Mouse (Mus musculus) neural tube, embryonic 15.5 days (tissue): Measurements from ENCODE around the gene Dhps. TPM values are rescaled to one million over a fixed set of nuclear protein-coding genes. Genes with fewer than 3 reads are reported as not detected.
"Not testable (repeated sequence)": the region's sequence is repeated elsewhere in the genome, so short reads cannot be mapped to it uniquely, and the experiment has no call there.

Source experiments
- ATAC-seq: fragments of 200-750 bp; cut with Nextera tagmentation; 2 replicates; pipeline ENCODE4 v1.8.0; 2017; ENCODE audit warnings: mild to moderate bottlenecking, moderate TSS enrichment, moderate library complexity; ENCODE audit not compliant: low FRiP score
- H3K27ac ChIP-seq: fragments of 300-500 bp; sonication (generic); replicated peaks from 2 replicates; pipeline ENCODE4 v1.5.1; 2015; ENCODE audit warnings: mild to moderate bottlenecking, inconsistent platforms
- H3K27me3 ChIP-seq: fragments of 300-500 bp; sonication (generic); replicated peaks from 2 replicates; pipeline ENCODE4 v1.6.1; 2015; ENCODE audit warnings: inconsistent platforms
- H3K36me3 ChIP-seq: fragments of 300-500 bp; sonication (generic); 2 replicates; pipeline ENCODE4 v1.6.1; 2015; ENCODE audit warnings: inconsistent platforms
- H3K4me1 ChIP-seq: fragments of 300-500 bp; sonication (generic); 2 replicates; pipeline ENCODE4 v1.6.1; 2015; ENCODE audit warnings: inconsistent platforms
- H3K4me2 ChIP-seq: fragments of 300-500 bp; sonication (generic); 2 replicates; pipeline ENCODE4 v1.6.1; 2015; ENCODE audit warnings: inconsistent platforms, mild to moderate bottlenecking, moderate library complexity
- H3K4me3 ChIP-seq: fragments of 300-500 bp; sonication (generic); replicated peaks from 2 replicates; pipeline ENCODE4 v1.5.1; 2015; ENCODE audit warnings: mild to moderate bottlenecking, inconsistent platforms
- H3K9ac ChIP-seq: fragments of 300-500 bp; sonication (generic); replicated peaks from 2 replicates; pipeline ENCODE4 v1.6.1; 2015; ENCODE audit warnings: mild to moderate bottlenecking, inconsistent platforms
- H3K9me3 ChIP-seq: fragments of 300-500 bp; sonication (generic); replicated peaks from 2 replicates; pipeline ENCODE4 v1.6.1; 2016; ENCODE audit warnings: inconsistent platforms
- WGBS: fragments of 180-500 bp; shearing (Covaris S2); methylation state at CpG from one replicate; pipeline ENCODE4 v1.1.7; 2015; ENCODE audit warnings: mixed read lengths; 5-methylcytosine and 5-hydroxymethylcytosine counted together
- microRNA-seq: library from miRNA; unstranded; fragments of <30 nt; microRNA quantifications from one replicate; pipeline ENCODE4, GENCODE M21; 2017
- polyA plus RNA-seq: library from polyadenylated mRNA; unstranded; fragments of >200 nt; fragmentation: Nextera tagmentation; extraction: Ambion mirVana; gene quantifications from 2 replicates; pipeline ENCODE4 v1.2.1, GENCODE M21; 2015

The Dhps gene
- polyA plus RNA-seq, 1 experiment from 2014 or later, result 117 TPM

DNA sequence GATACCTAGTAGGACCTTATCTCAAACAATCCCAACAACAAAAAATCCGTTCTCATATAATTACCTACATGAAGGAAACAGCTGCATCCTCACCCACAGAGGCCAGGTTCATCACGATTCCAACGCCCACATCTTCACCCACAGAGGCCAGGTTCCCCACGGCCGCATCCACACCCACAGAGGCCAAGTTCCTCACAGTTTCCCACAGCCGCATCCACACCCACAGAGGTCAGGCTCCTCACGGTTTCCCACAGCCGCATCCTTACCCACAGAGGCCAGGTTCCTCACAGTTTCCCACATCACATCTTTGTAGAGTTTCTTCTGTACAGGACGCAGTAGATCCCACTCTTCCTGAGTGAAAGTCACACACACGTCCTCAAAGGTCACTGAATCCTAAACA lies 41.7 kb downstream of the Dhps start:
- H3K4me2 ChIP-seq, result no peak overlapping the region
- H3K27me3 ChIP-seq, result no peaks in the 10 kb centered on the region
- H3K4me3 ChIP-seq, result no peak overlapping the region
- no peak overlapping the region for H3K27ac ChIP-seq
- no peak for ATAC-seq
- H3K9me3 ChIP-seq, result no peaks in the 10 kb centered on the region
- no peaks in the 10 kb centered on the region for H3K4me1 ChIP-seq
- WGBS, result 98% methylated on average over 10 of the region's 10 CpGs
- no peak overlapping the region for H3K9ac ChIP-seq
- peaks cover 45% of the 10 kb centered on the region for H3K36me3 ChIP-seq

DNA sequence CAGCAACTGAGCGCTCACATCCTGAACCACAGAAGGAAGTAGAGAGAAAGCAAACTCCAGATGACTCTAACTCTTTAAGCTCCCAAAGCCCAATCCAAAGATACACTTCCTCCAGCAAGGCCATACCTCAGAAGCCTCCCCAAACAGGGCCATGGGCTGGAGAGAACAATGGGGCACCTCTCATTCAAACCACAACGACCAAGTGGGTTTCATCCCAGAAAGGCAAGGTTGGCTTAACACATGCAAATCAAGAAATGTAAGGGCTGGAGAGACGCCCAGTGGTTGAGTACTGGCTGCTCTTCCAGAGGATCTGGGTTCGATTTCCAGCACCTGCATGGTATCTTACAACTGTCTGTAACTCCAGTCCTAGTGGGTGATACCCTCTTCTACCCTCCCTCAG lies 43.9 kb downstream of the Dhps start:
- Histone ChIP-seq H3K4me1 (peaks cover 6% of the 10 kb centered on the region; the same call in 1 of the 2 replicates), H3K27me3 (no peaks in the 10 kb centered on the region), H3K9ac (no peak overlapping the region), H3K27ac (no peak overlapping the region), H3K9me3 (no peaks in the 10 kb centered on the region), H3K36me3 (peaks cover 26% of the 10 kb centered on the region), H3K4me2 (no peak overlapping the region), H3K4me3 (no peak overlapping the region)
- no peak for ATAC-seq
- WGBS, result 77% methylated on average over 4 of the region's 4 CpGs

DNA sequence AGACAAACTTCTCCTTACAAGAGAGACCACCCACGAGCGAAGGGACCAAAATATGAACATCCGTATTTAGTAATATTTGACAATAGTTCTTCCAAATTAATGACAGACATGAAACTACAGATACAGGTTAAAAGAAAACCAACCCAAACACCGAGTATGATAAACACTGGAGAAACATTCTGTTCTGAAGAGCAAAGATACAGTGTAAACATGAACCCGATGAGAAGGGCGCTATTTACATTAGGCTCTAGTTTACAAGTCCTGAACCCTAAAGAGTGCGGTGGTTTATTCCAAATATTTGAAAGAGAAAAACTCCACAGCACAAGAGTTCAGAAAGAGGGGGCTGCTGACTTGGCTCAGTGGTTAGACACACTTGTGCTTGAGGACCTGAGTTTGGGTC lies 45.4 kb downstream of the Dhps start:
- Histone ChIP-seq H3K36me3 (peaks cover 12% of the 10 kb centered on the region), H3K4me3 (no peak overlapping the region), H3K9ac (no peak overlapping the region), H3K4me1 (peaks cover 6% of the 10 kb centered on the region; the same call in 1 of the 2 replicates), H3K4me2 (no peak overlapping the region), H3K27me3 (no peaks in the 10 kb centered on the region), H3K27ac (no peak overlapping the region), H3K9me3 (no peaks in the 10 kb centered on the region)
- ATAC-seq, result no peak
- WGBS, result 94% methylated on average over 7 of the region's 7 CpGs

DNA sequence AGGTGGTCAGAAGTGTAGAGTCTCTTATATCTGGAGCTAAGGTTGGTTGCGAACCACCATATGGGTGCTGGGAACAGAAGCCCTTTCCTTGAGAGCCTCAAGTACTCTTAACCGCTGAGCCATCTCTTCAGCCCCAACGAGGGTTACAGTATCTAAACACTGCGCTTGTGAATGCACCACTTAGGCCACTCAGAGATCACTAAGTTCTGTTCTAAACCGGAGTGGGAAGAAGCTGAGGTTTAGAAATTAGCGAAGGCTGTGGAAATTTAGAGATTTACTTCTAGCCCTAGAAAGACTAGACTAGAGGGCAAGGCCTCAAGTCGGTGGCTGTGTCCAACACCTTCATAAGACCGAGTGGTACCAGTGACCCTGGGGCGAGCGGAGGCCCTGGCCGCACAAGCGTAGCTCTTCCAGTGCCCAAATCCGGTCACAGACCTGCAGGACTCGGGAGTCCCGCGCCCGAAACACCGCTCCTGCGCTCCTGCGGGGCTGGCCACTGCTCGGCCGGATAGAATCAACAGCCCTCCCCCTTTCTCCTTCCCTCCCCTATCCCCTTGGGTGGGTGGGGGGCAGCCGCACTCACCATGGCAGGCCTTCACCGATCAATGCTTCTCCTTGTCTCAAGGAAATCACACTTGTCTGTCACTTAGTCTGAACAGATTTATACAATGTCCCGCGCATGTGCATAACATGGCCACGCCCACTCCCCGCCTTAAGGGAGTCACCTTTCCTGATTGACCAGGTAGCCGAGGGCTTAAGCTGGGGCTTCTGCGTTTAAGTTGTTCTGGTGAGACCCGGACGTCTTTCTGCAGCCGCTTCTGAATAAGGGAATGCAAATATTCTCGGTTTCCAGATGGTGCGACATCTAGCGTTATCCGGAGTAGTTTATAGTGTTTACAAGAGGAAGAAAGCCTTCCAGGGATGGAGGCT lies 47.8 kb downstream of the Dhps start:
- Histone ChIP-seq H3K9me3 (no peaks in the 10 kb centered on the region), H3K36me3 (peaks cover 3% of the 10 kb centered on the region; the same call in 1 of the 2 replicates), H3K4me3 (peak overlapping the region; percentile 60), H3K9ac (peak overlapping the region; percentile 65), H3K27ac (peak overlapping the region; percentile 63), H3K4me1 (peaks cover 6% of the 10 kb centered on the region; the same call in 1 of the 2 replicates), H3K4me2 (peak overlapping the region; percentile 64), H3K27me3 (no peaks in the 10 kb centered on the region)
- peak; percentile 94 for ATAC-seq
- WGBS, result 7% methylated on average over 37 of the region's 37 CpGs

DNA sequence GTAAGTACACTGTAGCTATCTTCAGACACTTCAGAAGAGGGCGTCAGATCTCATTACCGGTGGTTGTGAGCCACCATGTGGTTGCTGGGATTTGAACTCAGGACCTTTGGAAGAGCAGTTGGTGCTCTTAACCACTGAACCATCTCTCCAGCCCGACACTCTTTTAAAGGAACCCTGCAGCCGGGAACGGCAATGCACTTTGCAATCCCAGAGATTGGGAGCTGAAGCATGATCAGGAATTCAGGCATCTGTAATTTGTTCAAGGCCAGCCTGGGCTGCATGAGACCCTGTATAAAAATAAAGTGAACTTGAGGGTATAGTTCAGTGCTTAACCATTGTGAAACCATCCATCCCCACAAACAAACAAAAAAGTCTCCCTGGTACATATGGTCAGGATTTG lies 48.7 kb downstream of the Dhps start:
- not testable (repeated sequence) for H3K4me1 ChIP-seq, H3K4me2 ChIP-seq, H3K9me3 ChIP-seq, ATAC-seq, H3K4me3 ChIP-seq, H3K36me3 ChIP-seq, H3K27me3 ChIP-seq, H3K9ac ChIP-seq, H3K27ac ChIP-seq
- WGBS, result 83% methylated on average over 5 of the region's 5 CpGs

DNA sequence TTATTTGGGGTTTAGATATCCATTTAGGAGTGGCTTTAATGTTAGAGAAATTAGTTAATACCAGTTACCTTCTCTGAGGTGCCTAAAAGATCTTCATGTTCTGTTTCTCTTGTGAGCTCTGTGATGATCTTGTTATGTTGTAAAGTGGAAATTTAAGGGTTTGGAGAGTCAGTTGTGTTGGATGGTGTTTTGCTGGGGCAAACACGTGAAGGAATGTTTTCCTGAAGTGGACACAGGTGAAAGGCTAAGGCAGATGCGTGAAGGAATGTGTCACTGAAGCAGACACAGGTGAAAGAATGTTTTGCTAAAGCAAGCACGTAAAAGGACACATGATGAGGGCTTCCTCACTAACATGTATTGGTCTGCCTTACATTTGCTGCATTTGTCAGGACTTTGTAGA lies 51.4 kb downstream of the Dhps start, which contains the start of gene Zfp791:
Gene Zfp791 (minus strand): TSS at position 101 of the 400 bp plus-strand sequence.
- WGBS, result 84% methylated on average over 3 of the region's 3 CpGs
- H3K9me3 ChIP-seq, result no peaks in the 10 kb centered on the region

DNA sequence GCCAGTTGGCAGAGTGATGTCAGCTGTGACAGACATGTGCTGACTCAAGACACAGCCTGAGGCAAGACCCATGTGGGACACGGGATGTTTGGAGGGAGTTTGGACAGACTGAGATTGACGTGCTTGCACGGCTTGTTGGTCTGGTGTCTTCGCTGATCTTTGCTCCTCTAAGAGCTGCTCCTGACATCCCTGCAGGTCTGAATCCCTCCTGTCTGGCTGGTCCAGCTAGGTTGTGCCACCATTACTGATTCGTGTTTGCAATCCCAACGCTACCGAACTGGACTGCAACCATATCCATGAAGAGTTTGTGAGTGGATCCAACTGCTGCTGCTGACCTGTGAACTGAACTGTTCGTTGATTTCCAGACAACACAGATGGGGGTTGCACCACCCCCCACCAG lies 52.1 kb downstream of the Dhps start:
- Histone ChIP-seq H3K9me3 (no peaks in the 10 kb centered on the region), H3K27ac (no peak overlapping the region), H3K36me3 (no peaks in the 10 kb centered on the region), H3K4me2 (no peak overlapping the region), H3K4me3 (no peak overlapping the region), H3K9ac (no peak overlapping the region), H3K27me3 (no peaks in the 10 kb centered on the region), H3K4me1 (peaks cover 4% of the 10 kb centered on the region; the same call in 1 of the 2 replicates)
- ATAC-seq, result no peak
- 93% methylated on average over 8 of the region's 8 CpGs for WGBS

More for the DNA sequence above, 51.4 kb downstream of the Dhps start, which contains the start of gene Zfp791:
- Histone ChIP-seq H3K4me3 (no peak within 1 kb of the TSS), H3K36me3 (no peaks in the 10 kb centered on the region), H3K4me2 (no peak within 1 kb of the TSS), H3K27ac (no peak within 1 kb of the TSS), H3K9ac (no peak within 1 kb of the TSS), H3K4me1 (peaks cover 6% of the 10 kb centered on the region; the same call in 1 of the 2 replicates), H3K27me3 (no peaks in the 10 kb centered on the region)
- ATAC-seq, result no peak

Small RNA genes lying within 50 kb of the gene (microRNA-seq; reads per million reads assigned to microRNA genes)
- gene Gm23388 (1.4 reads per million), gene Mir7070 (0.52 reads per million)

Other genes with a start within 250 kb of the Dhps start
- 15.7 and 17.2 TPM in 2 replicates for gene Dand5, start 248.9 kb upstream of the Dhps start, polyA plus RNA-seq
- gene Gadd45gip1, start 240.2 kb upstream of the Dhps start, polyA plus RNA-seq, result 44.3 and 45.1 TPM in 2 replicates
- 71.3 and 98.0 TPM in 2 replicates for gene Rad23a, start 231.1 kb upstream of the Dhps start, polyA plus RNA-seq
- gene Calr, start 224.8 kb upstream of the Dhps start, polyA plus RNA-seq, result 730 and 802 TPM in 2 replicates
- 105 and 108 TPM in 2 replicates for gene Farsa, start 214.8 kb upstream of the Dhps start, polyA plus RNA-seq
- gene Syce2, start 199.6 kb upstream of the Dhps start, polyA plus RNA-seq, result 26.4 and 49.7 TPM in 2 replicates
- 39.8 and 41.3 TPM in 2 replicates for gene Gcdh, start 177.8 kb upstream of the Dhps start, polyA plus RNA-seq
- 0.49 and 1.1 TPM in 2 replicates for gene Klf1, start 169.8 kb upstream of the Dhps start, polyA plus RNA-seq
- 5.2 and 7.3 TPM in 2 replicates for gene Dnase2a, start 163.2 kb upstream of the Dhps start, polyA plus RNA-seq
- 60.7 and 74.7 TPM in 2 replicates for gene Mast1, start 134.4 kb upstream of the Dhps start, polyA plus RNA-seq
- 3.0 and 3.8 TPM in 2 replicates for gene Rtbdn, start 124.8 kb upstream of the Dhps start, polyA plus RNA-seq
- gene Gm49661, start 102.3 kb upstream of the Dhps start, polyA plus RNA-seq, result not detected in 2 replicates
- gene Prdx2, start 102.2 kb upstream of the Dhps start, polyA plus RNA-seq, result 930 and 1,070 TPM in 2 replicates
- gene Rnaseh2a, start 102.0 kb upstream of the Dhps start, polyA plus RNA-seq, result 55.0 and 81.5 TPM in 2 replicates
- 9.4 and 15.1 TPM in 2 replicates for gene Junb, start 93.0 kb upstream of the Dhps start, polyA plus RNA-seq
- 33.9 and 37.2 TPM in 2 replicates for gene Hook2, start 81.2 kb upstream of the Dhps start, polyA plus RNA-seq
- not detected in 2 replicates for gene Best2, start 57.2 kb upstream of the Dhps start, polyA plus RNA-seq
- 148 and 154 TPM in 2 replicates for gene Asna1, start 46.5 kb upstream of the Dhps start, polyA plus RNA-seq
- 116 and 124 TPM in 2 replicates for gene Trir, start 44.9 kb upstream of the Dhps start, polyA plus RNA-seq
- gene Tnpo2, start 34.8 kb upstream of the Dhps start, polyA plus RNA-seq, result 54.9 and 55.5 TPM in 2 replicates
- 60.6 and 68.3 TPM in 2 replicates for gene Fbxw9, start 11.7 kb upstream of the Dhps start, polyA plus RNA-seq
- gene Gm5741, start 3.8 kb upstream of the Dhps start, polyA plus RNA-seq, result 1.4 and 1.6 TPM in 2 replicates
- gene Wdr83os, start 9.0 kb downstream of the Dhps start, polyA plus RNA-seq, result 111 and 121 TPM in 2 replicates
- gene Wdr83, start 9.5 kb downstream of the Dhps start, polyA plus RNA-seq, result 50.3 and 50.5 TPM in 2 replicates
- 19.3 and 31.1 TPM in 2 replicates for gene Man2b1, start 11.5 kb downstream of the Dhps start, polyA plus RNA-seq
- 3.4 and 4.2 TPM in 2 replicates for gene Zfp791, start 51.3 kb downstream of the Dhps start, polyA plus RNA-seq
- gene Cks1brt, start 80.2 kb downstream of the Dhps start, polyA plus RNA-seq, result not detected in 2 replicates
- not detected in 2 replicates for gene Olfr371, start 154.2 kb downstream of the Dhps start, polyA plus RNA-seq
- gene Orc6, start 227.9 kb downstream of the Dhps start, polyA plus RNA-seq, result 69.5 and 75.7 TPM in 2 replicates
- 171 and 178 TPM in 2 replicates for gene Vps35, start 228.0 kb downstream of the Dhps start, polyA plus RNA-seq